Mouse (Mus musculus): Measurements from ENCODE around the gene Dock6.
"Not testable (repeated sequence)": the region's sequence is repeated elsewhere in the genome, so short reads cannot be mapped to it uniquely, and the experiment has no call there.

Gene Dock6

DNA sequence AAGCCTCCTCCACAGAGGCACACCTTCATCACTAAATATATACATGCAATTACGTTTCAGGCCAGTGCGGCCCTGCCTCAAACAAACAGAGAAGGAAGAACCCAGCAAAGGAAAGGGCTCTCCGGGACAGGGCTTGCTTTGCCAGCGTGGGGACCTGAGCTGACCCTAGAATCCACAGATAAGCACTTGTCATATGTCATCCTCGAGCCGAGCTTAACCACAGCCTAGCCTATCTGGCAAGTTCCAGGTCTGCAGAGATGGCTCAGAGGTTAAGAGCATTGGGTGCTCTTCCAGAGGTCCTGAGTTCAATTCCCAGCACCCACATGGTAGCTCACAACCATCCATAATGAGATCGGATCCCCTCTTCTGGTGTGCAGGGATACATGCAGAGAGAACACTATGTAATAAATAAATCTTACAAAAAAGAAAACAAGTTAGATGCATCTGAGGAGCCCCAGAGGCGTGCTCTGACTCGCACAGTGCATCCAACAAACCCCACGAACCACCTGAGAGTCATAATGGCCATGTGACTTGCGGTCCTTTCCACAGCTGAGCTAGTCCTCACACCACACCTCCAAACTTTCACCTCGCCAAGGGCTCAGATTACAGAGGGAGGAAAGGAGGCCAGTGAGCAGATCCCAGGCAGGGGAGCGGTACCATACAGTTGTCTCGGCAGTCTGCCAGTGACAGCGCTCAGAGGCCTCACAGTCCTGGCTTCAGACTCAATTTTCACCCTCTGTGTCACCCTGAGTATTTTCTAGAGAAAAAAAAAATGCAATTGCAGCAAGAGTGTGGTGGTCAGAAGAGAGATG lies 70.6 kb downstream of the Dock6 start:
- DNase-seq (ENCODE audit: low spot score), result no peak

GRCm38 (mm10) chr9:21777726-21778125 lies 74.7 kb downstream of the Dock6 start:
- DNase-seq (ENCODE audit: low spot score), result no peak

DNA sequence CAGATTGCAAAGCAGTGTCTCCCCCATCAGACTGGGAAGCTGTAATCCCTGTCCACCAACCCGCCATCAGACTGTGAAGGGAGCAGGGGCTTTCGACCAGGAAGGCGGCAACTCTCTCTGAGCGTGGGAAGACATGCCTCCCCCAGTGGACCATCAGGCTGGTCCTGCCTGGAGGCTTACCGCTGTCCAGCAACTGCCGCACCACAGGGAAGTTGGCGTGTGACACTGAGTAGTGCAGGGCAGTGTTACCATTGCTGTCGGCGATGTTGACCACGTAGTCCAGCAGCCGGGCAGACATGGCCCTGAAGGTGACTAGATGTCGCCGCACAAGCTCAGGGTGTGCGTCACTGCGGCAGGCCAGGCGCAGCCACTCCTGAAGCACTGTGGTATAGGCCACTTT lies 78.1 kb downstream of the Dock6 start:
- no peak for DNase-seq (ENCODE audit: low spot score)

DNA sequence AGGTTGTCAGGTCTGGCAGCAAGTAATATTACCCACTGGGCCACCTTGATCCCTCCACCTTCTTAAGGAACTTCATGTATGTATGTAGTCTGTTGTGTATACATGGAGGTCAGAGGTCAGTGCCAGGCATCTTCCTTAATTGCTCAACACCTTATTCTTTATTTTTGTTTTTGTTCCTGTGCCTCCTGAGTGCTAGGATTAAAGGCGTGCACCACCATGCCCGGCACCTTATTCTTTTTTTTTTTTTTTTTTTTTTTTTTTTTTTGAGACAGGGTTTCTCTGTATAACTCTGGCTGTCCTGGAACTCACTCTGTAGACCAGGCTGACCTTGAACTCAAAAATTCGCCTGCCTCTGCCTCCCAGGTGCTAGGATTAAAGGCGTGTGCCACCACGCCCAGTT lies 79.0 kb downstream of the Dock6 start:
- not testable (repeated sequence) for DNase-seq (ENCODE audit: low spot score)

DNA sequence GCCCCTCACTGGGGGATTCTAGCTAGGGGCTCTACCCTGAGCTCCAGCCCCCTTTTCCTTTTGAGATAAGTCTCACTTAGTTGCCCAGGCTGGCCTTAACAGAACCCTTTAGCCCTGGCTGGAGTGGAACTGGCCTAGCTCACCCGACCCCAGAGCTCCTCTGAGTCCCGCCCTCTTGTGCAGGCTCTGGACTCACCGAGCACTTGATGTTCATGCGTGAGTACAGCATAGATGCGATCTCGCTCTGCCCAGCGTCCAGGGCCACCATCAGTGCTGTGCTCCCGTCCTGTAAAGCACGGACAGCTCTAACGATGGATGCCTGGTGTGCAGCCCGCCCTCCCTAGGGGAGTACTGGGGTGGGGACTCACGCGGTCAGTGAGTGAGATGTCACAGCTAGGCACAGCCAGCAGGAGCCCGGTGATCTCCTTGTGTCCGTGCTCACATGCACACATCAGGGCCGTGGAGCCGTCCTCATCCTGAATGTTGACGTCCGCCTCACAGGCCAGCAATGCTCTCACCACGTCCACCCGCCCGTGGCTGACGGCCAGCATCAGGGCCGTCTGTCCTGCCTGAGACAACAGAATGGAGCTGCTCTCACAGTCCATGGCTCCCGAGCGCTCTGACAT lies 82.8 kb downstream of the Dock6 start:
- DNase-seq (ENCODE audit: low spot score), result no peak

DNA sequence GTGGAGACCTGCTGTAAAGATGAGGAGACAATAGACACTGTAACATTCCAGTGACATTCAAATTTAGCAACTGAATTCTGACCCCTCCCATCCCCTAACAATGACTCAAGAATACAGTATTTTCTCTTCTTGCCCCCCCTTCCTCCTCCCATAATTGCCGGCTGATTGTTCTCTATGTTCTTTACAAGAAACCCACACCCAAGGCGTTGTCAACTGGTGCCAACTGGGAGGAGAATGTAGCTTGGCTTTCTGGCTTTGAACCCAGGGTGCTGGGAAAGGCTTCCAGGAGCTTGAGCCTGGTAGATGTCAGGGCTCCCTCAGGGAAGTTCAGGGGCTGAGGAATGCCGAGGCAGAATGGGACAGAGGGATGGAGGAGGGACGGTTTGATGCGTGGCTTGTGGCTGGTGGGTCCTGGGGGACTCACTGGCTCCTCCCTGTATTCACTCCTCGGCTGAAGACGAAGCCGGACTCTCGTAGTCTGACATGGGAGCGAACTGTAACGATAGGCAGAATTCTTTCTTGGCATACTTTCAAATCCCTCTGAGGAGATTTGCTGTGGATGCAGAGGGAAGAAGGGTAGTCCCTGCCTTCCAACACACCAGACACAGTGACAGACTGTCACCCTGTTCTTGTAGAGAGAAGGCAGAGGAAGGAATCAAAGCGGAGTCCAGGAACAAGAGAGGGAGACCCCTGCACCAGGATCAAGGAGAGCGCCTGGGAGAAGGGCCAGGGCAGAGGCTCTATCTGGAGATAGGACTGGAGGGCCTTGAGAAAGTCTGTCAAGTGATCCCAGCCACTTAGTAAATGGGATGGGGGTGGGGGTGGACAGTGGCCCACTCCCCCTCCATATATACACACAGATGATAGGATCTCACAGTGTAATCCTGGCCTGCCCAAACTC lies 83.7 kb downstream of the Dock6 start:
- DNase-seq (ENCODE audit: low spot score), result no peak

DNA sequence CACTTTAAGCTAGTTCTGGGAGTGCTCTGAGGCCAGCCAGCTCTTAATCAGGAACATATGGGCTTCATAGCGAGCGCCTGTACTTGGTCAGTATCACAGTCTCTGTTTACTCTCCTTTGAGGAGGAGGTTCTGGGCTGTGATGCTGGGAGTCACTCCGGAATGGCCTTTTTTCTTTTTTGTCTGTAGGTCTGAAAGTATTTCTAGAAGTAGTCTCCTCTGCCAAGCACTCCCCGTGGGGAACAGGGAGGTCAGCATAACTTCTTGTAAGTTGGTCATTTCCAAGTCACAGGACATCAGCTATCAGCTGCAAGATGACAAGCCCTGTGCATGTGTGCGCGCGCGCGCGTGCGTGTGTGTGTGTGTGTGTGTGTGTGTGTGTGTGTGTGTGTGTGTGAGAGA lies 84.5 kb downstream of the Dock6 start:
- no peak for DNase-seq (ENCODE audit: low spot score)

DNA sequence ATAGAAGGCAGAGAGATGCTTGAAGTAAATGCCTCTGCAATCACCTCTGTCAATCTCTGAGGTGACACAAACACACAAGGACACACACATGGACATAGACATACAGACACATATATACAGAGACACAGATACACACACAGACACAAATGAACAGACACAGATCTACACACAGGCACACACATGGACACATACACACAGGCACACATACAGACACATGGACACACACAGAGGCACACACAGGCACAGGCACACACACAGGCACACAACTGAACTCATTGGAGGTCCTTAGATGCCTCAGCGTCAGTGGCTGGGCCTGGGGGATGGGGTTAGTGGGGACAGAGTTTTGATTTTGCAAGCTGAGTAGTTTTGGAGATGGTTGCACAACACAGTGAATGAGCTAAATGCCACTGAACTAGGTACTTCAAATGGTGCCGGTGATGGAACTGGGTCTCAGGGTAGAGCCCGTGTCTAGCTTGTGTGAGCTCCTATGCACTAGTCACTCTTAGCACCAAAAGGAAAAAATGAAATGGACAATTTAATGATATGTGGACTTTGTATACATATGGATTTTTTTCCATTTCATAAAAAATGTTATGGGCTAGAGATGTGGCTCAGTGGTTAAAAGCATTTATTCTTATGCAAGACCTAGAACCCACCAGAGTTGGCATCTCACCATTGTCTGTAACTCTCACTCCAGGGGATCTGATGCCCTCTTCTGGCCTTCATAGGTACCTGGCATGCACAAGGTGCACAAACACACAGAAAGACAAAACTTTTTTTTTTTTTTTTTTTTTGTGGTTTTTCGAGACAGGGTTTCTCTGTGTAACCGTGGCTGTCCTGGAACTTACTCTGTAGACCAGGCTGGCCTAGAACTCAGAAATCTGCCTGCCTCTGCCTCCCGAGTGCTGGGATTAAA lies 88.1 kb downstream of the Dock6 start:
- DNase-seq (ENCODE audit: low spot score), result no peak

GRCm38 (mm10) chr9:21762135-21762534 lies 90.3 kb downstream of the Dock6 start:
- DNase-seq (ENCODE audit: low spot score), result no peak

GRCm38 (mm10) chr9:21760155-21761088 lies 92.0 kb downstream of the Dock6 start, which contains the start of gene Spc24:
Spc24 (minus strand) TSS chr9:21760303.
- DNase-seq (ENCODE audit: low spot score), result peak; percentile 93

DNA sequence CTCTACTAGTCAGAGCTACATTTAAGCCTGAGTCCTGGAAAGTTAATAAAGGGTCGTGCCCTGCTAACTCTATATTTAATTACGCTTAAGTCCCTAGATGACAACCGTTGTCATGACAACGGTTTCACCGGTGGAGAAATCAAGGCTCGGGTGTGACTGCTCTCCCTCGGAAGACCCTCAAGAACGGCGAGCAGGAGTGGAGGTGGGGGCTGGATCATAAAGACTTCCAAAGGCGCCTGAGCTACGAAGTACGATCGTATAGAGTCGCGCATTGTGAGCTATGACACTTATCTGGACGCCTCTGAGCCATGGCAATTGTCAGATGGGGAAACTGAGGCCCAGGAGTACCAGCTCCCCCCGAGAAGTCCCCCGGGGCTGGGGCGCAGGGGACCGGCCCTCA lies 92.7 kb downstream of the Dock6 start:
- no peak for DNase-seq (ENCODE audit: low spot score)

DNA sequence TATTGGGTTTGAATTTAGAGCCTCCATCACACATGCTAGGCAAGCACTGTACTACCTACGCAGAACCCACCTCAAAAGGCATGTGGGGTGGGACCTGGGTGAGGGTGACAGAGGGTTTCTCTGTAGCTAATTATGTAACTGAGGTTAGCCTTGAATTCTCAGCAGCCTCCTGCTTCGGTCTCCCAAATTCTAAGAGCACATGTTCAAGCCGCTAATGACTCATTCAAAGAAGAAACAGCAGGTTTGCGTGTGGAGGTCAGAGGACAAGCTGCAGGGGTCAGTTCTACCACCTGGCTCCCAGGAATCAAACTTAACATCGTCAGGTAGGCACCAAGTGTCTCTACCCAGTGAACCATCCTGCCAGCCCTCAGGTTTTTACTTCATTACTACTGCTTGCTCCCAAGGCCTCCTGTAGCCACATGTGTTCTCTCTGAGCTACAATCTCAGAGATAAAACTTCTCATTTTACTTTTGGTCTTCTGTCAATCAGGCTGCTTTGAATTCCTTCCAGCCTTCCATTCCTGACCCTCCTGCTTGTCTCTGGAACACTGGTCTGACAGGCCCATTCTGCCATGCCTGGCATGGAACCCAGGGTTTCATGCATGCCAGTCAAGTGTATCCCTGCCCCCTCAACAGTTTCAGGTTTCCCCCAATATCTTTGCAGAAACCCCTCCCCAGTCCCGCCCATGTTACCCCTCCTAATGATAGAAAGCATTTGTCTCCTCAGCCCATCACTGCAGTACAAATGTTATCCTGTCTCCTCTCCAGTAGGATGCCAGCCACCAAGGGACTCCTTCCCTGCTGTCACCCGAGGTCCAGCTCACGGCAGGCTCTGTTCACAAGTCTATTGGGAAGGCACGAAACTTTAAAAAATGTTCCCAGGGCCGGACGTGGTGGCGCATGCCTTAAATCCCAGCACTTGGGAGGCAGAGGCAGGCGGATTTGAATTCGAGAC lies 93.6 kb downstream of the Dock6 start:
- DNase-seq (ENCODE audit: low spot score), result no peak

GRCm38 (mm10) chr9:21754516-21755321 lies 97.7 kb downstream of the Dock6 start:
- DNase-seq (ENCODE audit: low spot score), result no peak

DNA sequence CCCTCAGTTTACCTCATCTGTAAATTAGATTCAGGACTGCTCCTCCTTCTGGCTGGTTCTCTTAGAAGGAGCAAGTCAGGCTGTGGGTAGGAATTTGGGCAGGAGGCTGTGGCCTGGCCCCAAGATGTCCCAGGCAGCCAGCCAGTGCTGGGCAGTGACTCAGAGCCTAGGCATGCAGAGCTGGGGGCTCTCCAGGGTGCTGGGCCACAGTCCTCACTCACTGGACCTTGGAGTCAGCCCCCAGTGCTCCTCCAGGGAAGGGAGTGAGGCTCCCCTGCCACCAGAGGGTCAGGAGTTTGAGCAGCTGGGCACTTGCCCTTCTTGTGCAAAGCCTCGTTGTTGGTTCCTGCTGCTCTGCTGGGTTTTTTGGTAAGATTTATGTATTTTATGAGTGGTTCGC lies 98.4 kb downstream of the Dock6 start:
- no peak for DNase-seq (ENCODE audit: low spot score)

GRCm38 (mm10) chr9:21752252-21752792 lies 100.1 kb downstream of the Dock6 start:
- no peak for DNase-seq (ENCODE audit: low spot score)

- no peak for DNase-seq (ENCODE audit: low spot score)
Measured at GRCm38 (mm10) chr9:21751347-21751746, 101.1 kb downstream of the Dock6 start.

- DNase-seq (ENCODE audit: low spot score), result no peak
Measured at GRCm38 (mm10) chr9:21750370-21750769, 102.1 kb downstream of the Dock6 start.

Measured in left cerebral cortex, adult 11 months (tissue).